In the genomic region with DNA sequence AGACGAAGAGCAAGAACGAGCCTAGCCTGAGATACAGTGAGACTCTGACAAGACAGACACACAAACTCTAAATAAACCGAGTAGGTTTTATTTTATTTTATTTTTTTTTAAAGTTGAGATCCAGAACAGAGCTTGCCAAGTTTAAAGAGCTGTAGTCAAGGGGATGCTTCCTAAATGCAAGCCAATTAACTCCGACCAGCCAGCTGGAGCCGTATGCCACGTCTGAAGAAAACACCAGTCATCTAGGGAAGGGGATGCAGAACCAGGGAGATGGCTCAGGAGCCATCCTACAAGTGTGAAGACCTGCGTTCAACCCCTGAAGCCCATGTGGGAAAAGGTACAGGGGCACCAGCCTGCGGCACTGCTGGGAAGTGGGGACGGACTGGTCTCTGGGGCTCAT, we compare ENCODE assay signal across 28 mouse cellular contexts. TPM values are rescaled to one million over a fixed set of nuclear protein-coding genes. Genes with fewer than 3 reads are reported as not detected.
DNase-seq lines count a peak whose midpoint lies in the region; ATAC-seq lines count a peak whose summit lies in the region.
"Had no signal": no experiment of that assay in that cellular context is flagged by ENCODE, and none has a peak within 500 bp of the region (broad histone marks: within the 10 kb centered on the region; RNA-seq: fewer than 3 reads in every experiment).

No protein-coding gene starts in this region.

- no peaks in the 10 kb centered on the region for H3K9me3 ChIP-seq in forebrain, embryonic 11.5 days (ENCODE audit: control insufficient read depth, low read length)
- no peaks in the 10 kb centered on the region for H3K9me3 ChIP-seq in forebrain, embryonic 12.5 days
- no peaks in the 10 kb centered on the region for H3K9me3 ChIP-seq in midbrain, embryonic 11.5 days (ENCODE audit: control insufficient read depth, low read length)
- H3K9me3 ChIP-seq in midbrain, embryonic 16.5 days (replicated peaks; ENCODE audit: control insufficient read depth, low read length, poor library complexity, severe bottlenecking), result no peaks in the 10 kb centered on the region
- H3K9me3 ChIP-seq: embryonic facial prominence, embryonic 13.5 days; embryonic facial prominence, embryonic 15.5 days; forebrain, embryonic 10.5 days had no signal

- H3K9ac ChIP-seq in forebrain, embryonic 11.5 days (ENCODE audit: low read length), result no peak overlapping the region
- H3K9ac ChIP-seq in forebrain, embryonic 12.5 days, result no peak overlapping the region
- H3K9ac ChIP-seq in midbrain, embryonic 11.5 days (ENCODE audit: low read length), result no peak overlapping the region
- H3K9ac ChIP-seq in midbrain, embryonic 16.5 days (ENCODE audit: low read depth, low read length), result no peak overlapping the region
- H3K9ac ChIP-seq: embryonic facial prominence, embryonic 13.5 days; embryonic facial prominence, embryonic 15.5 days had no signal

- no peak overlapping the region for H3K27ac ChIP-seq in forebrain, embryonic 11.5 days (ENCODE audit: low read depth, low read length)
- H3K27ac ChIP-seq in forebrain, embryonic 12.5 days, result no peak overlapping the region
- no peak overlapping the region for H3K27ac ChIP-seq in midbrain, embryonic 11.5 days (ENCODE audit: low read depth, low read length)
- H3K27ac ChIP-seq in midbrain, embryonic 16.5 days (ENCODE audit: low read length), result no peak overlapping the region
- H3K27ac ChIP-seq: embryonic facial prominence, embryonic 13.5 days; embryonic facial prominence, embryonic 15.5 days; forebrain, embryonic 10.5 days had no signal

- H3K4me2 ChIP-seq in forebrain, embryonic 11.5 days (ENCODE audit: low read depth, low read length, severe bottlenecking), result no peak overlapping the region
- H3K4me2 ChIP-seq in forebrain, embryonic 12.5 days, result no peak overlapping the region
- H3K4me2 ChIP-seq in midbrain, embryonic 11.5 days, result no peak overlapping the region
- H3K4me2 ChIP-seq in midbrain, embryonic 16.5 days (ENCODE audit: low read length), result no peak overlapping the region
- H3K4me2 ChIP-seq: embryonic facial prominence, embryonic 13.5 days; embryonic facial prominence, embryonic 15.5 days had no signal

- no peak for ATAC-seq in forebrain, embryonic 11.5 days (replicated peaks; ENCODE audit: low FRiP score)
- no peak for ATAC-seq in forebrain, embryonic 12.5 days (ENCODE audit: low FRiP score)
- ATAC-seq in midbrain, embryonic 11.5 days (ENCODE audit: low FRiP score), result no peak
- ATAC-seq in midbrain, embryonic 16.5 days, result no peak
- ATAC-seq: activated CD4-positive, CD25-positive, alpha-beta regulatory T cell, adult 4 months; CD4-positive, CD25-positive, alpha-beta regulatory T cell, adult 4 months; forebrain, embryonic 14.5 days; Patski had no signal

- H3K4me1 ChIP-seq in forebrain, embryonic 11.5 days (replicated peaks; ENCODE audit: control insufficient read depth, insufficient read depth, low read length), result peaks cover 2% of the 10 kb centered on the region; the same call in 1 of the 2 replicates
- peaks cover 25% of the 10 kb centered on the region for H3K4me1 ChIP-seq in forebrain, embryonic 12.5 days
- H3K4me1 ChIP-seq in midbrain, embryonic 11.5 days (ENCODE audit: control insufficient read depth, insufficient read depth, low read length), result no peaks in the 10 kb centered on the region; the same call in 1 of the 2 replicates
- peaks cover 6% of the 10 kb centered on the region for H3K4me1 ChIP-seq in midbrain, embryonic 16.5 days (ENCODE audit: control insufficient read depth, insufficient read depth, low read length)

- 90% methylated on average over 9 of the region's 9 CpGs for WGBS in forebrain, embryonic 11.5 days
- WGBS in forebrain, embryonic 12.5 days, result 92% methylated on average over 9 of the region's 9 CpGs
- WGBS in midbrain, embryonic 11.5 days, result 91% methylated on average over 9 of the region's 9 CpGs
- 88% methylated on average over 9 of the region's 9 CpGs for WGBS in midbrain, embryonic 16.5 days

- no peaks in the 10 kb centered on the region for H3K27me3 ChIP-seq in forebrain, embryonic 11.5 days (ENCODE audit: control insufficient read depth, insufficient read depth, low read length)
- H3K27me3 ChIP-seq in forebrain, embryonic 12.5 days, result peaks cover 13% of the 10 kb centered on the region
- H3K27me3 ChIP-seq in midbrain, embryonic 11.5 days (ENCODE audit: control insufficient read depth, insufficient read depth, low read length), result peaks cover 10% of the 10 kb centered on the region
- H3K27me3 ChIP-seq in midbrain, embryonic 16.5 days (ENCODE audit: control insufficient read depth, insufficient read depth, low read depth, low read length), result no peaks in the 10 kb centered on the region
- H3K27me3 ChIP-seq: CH12.LX; embryonic facial prominence, embryonic 15.5 days; Patski had no signal

- DNase-seq in forebrain, embryonic 11.5 days (ENCODE audit: low spot score), result peak; percentile 47
- DNase-seq in heart, adult 11 months, result peak; percentile 50
- DNase-seq in heart, postnatal 4 days, result no peak
- peak; percentile 39 for DNase-seq in midbrain, embryonic 11.5 days (ENCODE audit: low spot score, missing footprints)
- DNase-seq: adrenal gland, adult 8-10 months; adrenal gland, postnatal 14 days; adrenal gland, postnatal 36 days; B cell, adult 2 months; cerebellum, adult 11 months; cerebellum, adult 18-20 months; cerebellum, adult 8-10 months; cerebellum, adult 9-11 months; cerebellum, postnatal 14 days; cerebellum, postnatal 36 days; embryo, embryonic 11 days had no signal

- no peaks in the 10 kb centered on the region for H3K36me3 ChIP-seq in forebrain, embryonic 11.5 days (ENCODE audit: control insufficient read depth, insufficient read depth, low read length)
- no peaks in the 10 kb centered on the region for H3K36me3 ChIP-seq in forebrain, embryonic 12.5 days (replicated peaks)
- no peaks in the 10 kb centered on the region for H3K36me3 ChIP-seq in midbrain, embryonic 11.5 days (ENCODE audit: control insufficient read depth, insufficient read depth, low read length)
- no peaks in the 10 kb centered on the region for H3K36me3 ChIP-seq in midbrain, embryonic 16.5 days (ENCODE audit: control insufficient read depth, insufficient read depth, low read length)
- H3K36me3 ChIP-seq: embryonic facial prominence, embryonic 13.5 days; embryonic facial prominence, embryonic 15.5 days; forebrain, embryonic 10.5 days; G1E had no signal

- no peak overlapping the region for H3K4me3 ChIP-seq in forebrain, embryonic 11.5 days (ENCODE audit: low read depth, low read length)
- H3K4me3 ChIP-seq in forebrain, embryonic 12.5 days (replicated peaks), result no peak overlapping the region
- H3K4me3 ChIP-seq in midbrain, embryonic 11.5 days (ENCODE audit: low read depth, low read length), result no peak overlapping the region
- no peak overlapping the region for H3K4me3 ChIP-seq in midbrain, embryonic 16.5 days (ENCODE audit: low read depth, low read length)
- H3K4me3 ChIP-seq: embryonic facial prominence, embryonic 13.5 days; embryonic facial prominence, embryonic 15.5 days; erythroblast, embryonic 14.5 days; forebrain, embryonic 10.5 days had no signal

RNA-seq across cellular contexts. Expression of a gene that starts 2.7 kb away (rescaled TPM):
- polyA plus RNA-seq in forebrain, embryonic 11.5 days (2014; fragmentation: Nextera tagmentation; extraction: Ambion mirVana), result 6.2 and 8.1 TPM in 2 replicates
- 14.6 and 15.2 TPM in 2 replicates for polyA plus RNA-seq in forebrain, embryonic 12.5 days (2016; fragmentation: Nextera tagmentation; extraction: Ambion mirVana)
- total RNA-seq in heart, postnatal 4 days (2021), result under 1 TPM; 0.52 to 0.60 TPM
- polyA plus RNA-seq in midbrain, embryonic 11.5 days (2014; fragmentation: Nextera tagmentation; extraction: Ambion mirVana), result 19.5 and 21.2 TPM in 2 replicates
- 50.4 and 57.8 TPM in 2 replicates for polyA plus RNA-seq in midbrain, embryonic 16.5 days (2015; fragmentation: Nextera tagmentation; extraction: Ambion mirVana)
- total RNA-seq: CH12.LX; common myeloid progenitor, adult 5-6 weeks had no signal
- polyA plus RNA-seq: activated CD4-positive, CD25-positive, alpha-beta regulatory T cell, adult 4 months; CD4-positive, CD25-positive, alpha-beta regulatory T cell, adult 4 months; erythroblast, embryonic 14.5 days; G1E; Patski had no signal
